Comparison of ENCODE assay signal across 23 mouse cellular contexts in genomic region chr19:23168899-23169658, GRCm38 (mm10). TPM values are rescaled to one million over a fixed set of nuclear protein-coding genes. Genes with fewer than 3 reads are reported as not detected.
DNase-seq lines count a peak whose midpoint lies in the region; ATAC-seq and TF ChIP-seq lines count a peak whose summit lies in the region.
"Had no signal": no experiment of that assay in that cellular context is flagged by ENCODE, and none has a peak within 500 bp of the region (broad histone marks: within the 10 kb centered on the region; RNA-seq: fewer than 3 reads in every experiment).

No protein-coding gene starts in this region.

- WGBS in heart, embryonic 10.5 days: 74% methylated on average over 5 of the region's 5 CpGs
- 79% methylated on average over 5 of the region's 5 CpGs for WGBS in heart, embryonic 11.5 days (ENCODE audit: insufficient replicate concordance)

- no peak overlapping the region for H3K9ac ChIP-seq in heart, embryonic 11.5 days (ENCODE audit: low read depth, low read length)
- H3K9ac ChIP-seq: forebrain, postnatal 0 days; lung, embryonic 15.5 days; midbrain, embryonic 13.5 days; neural tube, embryonic 13.5 days had no signal

- no peaks in the 10 kb centered on the region for H3K27me3 ChIP-seq in heart, embryonic 10.5 days (ENCODE audit: insufficient read depth, poor library complexity, severe bottlenecking)
- no peaks in the 10 kb centered on the region for H3K27me3 ChIP-seq in heart, embryonic 11.5 days (ENCODE audit: control insufficient read depth, insufficient read depth, low read length)
- no peaks in the 10 kb centered on the region for H3K27me3 ChIP-seq in E14TG2a.4 (ENCODE audit: insufficient read depth, low read length)
- H3K27me3 ChIP-seq: lung, embryonic 15.5 days; midbrain, embryonic 13.5 days; neural tube, embryonic 13.5 days had no signal

- TF ChIP-seq CTCF in E14TG2a.4 (conservative IDR thresholded peaks at IDR 0.05; ENCODE audit: low read length): no peak

- intact Hi-C loops in heart, postnatal 10 days (cut with DNase I): no loop called here

- H3K27ac ChIP-seq in heart, embryonic 10.5 days: no peak overlapping the region
- no peak overlapping the region for H3K27ac ChIP-seq in heart, embryonic 11.5 days (ENCODE audit: low read depth, low read length)
- H3K27ac ChIP-seq: hindbrain, embryonic 10.5 days; hindbrain, postnatal 0 days; limb, embryonic 10.5 days; lung, embryonic 15.5 days; midbrain, embryonic 13.5 days; neural tube, embryonic 13.5 days had no signal

- no peak overlapping the region for H3K4me3 ChIP-seq in heart, embryonic 10.5 days
- H3K4me3 ChIP-seq in heart, embryonic 11.5 days (ENCODE audit: low read depth, low read length): no peak overlapping the region
- H3K4me3 ChIP-seq in E14TG2a.4 (replicated peaks; ENCODE audit: low read length): 0 out of 2 replicates have a peak overlapping the region, but pooled peaks have one; percentile 5
- H3K4me3 ChIP-seq: hindbrain, embryonic 10.5 days; limb, embryonic 10.5 days; lung, embryonic 15.5 days; midbrain, embryonic 13.5 days; neural tube, embryonic 13.5 days had no signal

- H3K36me3 ChIP-seq in heart, embryonic 10.5 days: no peaks in the 10 kb centered on the region; the same call in 1 of the 2 replicates
- H3K36me3 ChIP-seq in heart, embryonic 11.5 days (ENCODE audit: control insufficient read depth, insufficient read depth, low read length): no peaks in the 10 kb centered on the region
- H3K36me3 ChIP-seq in E14TG2a.4 (ENCODE audit: insufficient read depth, low read length): peaks cover 62% of the 10 kb centered on the region
- H3K36me3 ChIP-seq: limb, embryonic 10.5 days; midbrain, embryonic 13.5 days had no signal

- no peak overlapping the region for H3K4me2 ChIP-seq in heart, embryonic 11.5 days
- H3K4me2 ChIP-seq: liver, embryonic 11.5 days; lung, embryonic 15.5 days; midbrain, embryonic 13.5 days; neural tube, embryonic 13.5 days had no signal

- no peaks in the 10 kb centered on the region; the same call in 1 of the 2 replicates for H3K9me3 ChIP-seq in heart, embryonic 10.5 days
- H3K9me3 ChIP-seq in heart, embryonic 11.5 days (replicated peaks; ENCODE audit: control insufficient read depth, low read length): no peaks in the 10 kb centered on the region
- H3K9me3 ChIP-seq in E14TG2a.4 (ENCODE audit: low read length): no peaks in the 10 kb centered on the region
- H3K9me3 ChIP-seq: limb, embryonic 10.5 days; lung, embryonic 15.5 days had no signal

- ATAC-seq in heart, embryonic 11.5 days (replicated peaks; ENCODE audit: insufficient number of reproducible peaks, low FRiP score, low TSS enrichment): no peak
- peak; percentile 14; the same call in 1 of the 2 replicates for ATAC-seq in megakaryocyte progenitor cell, adult 5-6 weeks (replicated peaks; ENCODE audit: poor library complexity)
- ATAC-seq: forebrain, postnatal 0 days; hindbrain, postnatal 0 days; intestine, postnatal 0 days; midbrain, embryonic 13.5 days had no signal

- H3K4me1 ChIP-seq in heart, embryonic 10.5 days: no peaks in the 10 kb centered on the region
- H3K4me1 ChIP-seq in heart, embryonic 11.5 days (ENCODE audit: control insufficient read depth, insufficient read depth, low read length): no peaks in the 10 kb centered on the region
- peaks cover 82% of the 10 kb centered on the region for H3K4me1 ChIP-seq in E14TG2a.4 (replicated peaks; ENCODE audit: low read depth, low read length)
- H3K4me1 ChIP-seq: limb, embryonic 10.5 days; midbrain, embryonic 13.5 days; neural tube, embryonic 13.5 days had no signal

- DNase-seq in heart, embryonic 10.5 days (ENCODE audit: low spot score): peak; percentile 61
- DNase-seq in NIH3T3 (ENCODE audit: low read depth): peak; percentile 58
- no peak for DNase-seq in heart, postnatal 10 days
- no peak for DNase-seq in gastrocnemius, adult 8-10 months (ENCODE audit: low spot score in 2 of 2)
- DNase-seq: adrenal gland, adult 2 months; B cell, adult 2 months; embryo, embryonic 11 days; forebrain, postnatal 0 days; gastrocnemius, postnatal 10 days; heart, adult 18-20 months; kidney, postnatal 10 days; thymus, postnatal 36 days had no signal

RNA-seq across cellular contexts. Expression of gene Klf9, which starts 28.1 kb away (rescaled TPM):
- 1.4 and 1.6 TPM in 2 replicates for polyA plus RNA-seq in heart, embryonic 10.5 days (2016; fragmentation: Nextera tagmentation; extraction: Ambion mirVana)
- 1.2 and 1.6 TPM in 2 replicates for polyA plus RNA-seq in heart, embryonic 11.5 days (2014; fragmentation: Nextera tagmentation; extraction: Ambion mirVana)
- 19.0 and 20.1 TPM in 2 replicates for total RNA-seq in megakaryocyte progenitor cell, adult 5-6 weeks (2015)
- total RNA-seq in megakaryocyte progenitor cell, adult 5-6 weeks (2017): 13.3 and 16.0 TPM in 2 replicates
- 100 to 1,000 TPM in 1 of 2 experiments, 10 to 100 TPM in 1; 67.7 to 119 TPM for total RNA-seq in heart, postnatal 10 days (2021)
- 100 to 1,000 TPM; 108 to 165 (median 128) TPM for total RNA-seq in gastrocnemius, adult 8-10 months (2022)

Comparison
In these comparisons a context has a peak if more than half of its experiments do, and no peak if none do; other contexts are left out.
1. DNase-seq: peak in heart, embryonic 10.5 days (single experiment) and NIH3T3 (single experiment); none in heart, postnatal 10 days (0 of 2) and gastrocnemius, adult 8-10 months (0 of 2).